Comparison of ENCODE assay signal across 14 mouse cellular contexts in the genomic region with DNA sequence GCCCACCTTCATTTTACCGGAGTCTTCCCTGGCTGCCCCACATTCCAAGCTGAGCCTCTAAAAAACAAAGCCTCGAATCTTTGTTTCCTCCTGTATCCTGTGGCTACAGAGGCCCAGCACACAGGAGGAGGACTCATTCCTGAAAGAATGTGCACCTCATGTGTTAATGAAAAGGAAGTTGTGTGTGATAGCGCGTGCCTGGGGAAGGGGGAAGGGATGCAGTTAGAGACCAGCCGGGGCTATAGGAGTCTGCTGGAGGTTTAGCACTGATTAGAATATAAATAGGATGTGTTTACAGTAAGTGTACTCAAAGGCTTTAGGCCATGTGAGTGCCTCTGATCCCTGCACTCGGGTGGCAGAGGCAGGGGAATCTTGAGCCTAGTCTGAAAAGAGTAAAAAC. TPM values are rescaled to one million over a fixed set of nuclear protein-coding genes. Genes with fewer than 3 reads are reported as not detected.
DNase-seq lines count a peak whose midpoint lies in the region; ATAC-seq and TF ChIP-seq lines count a peak whose summit lies in the region.
"Had no signal": no experiment of that assay in that cellular context is flagged by ENCODE, and none has a peak within 500 bp of the region (broad histone marks: within the 10 kb centered on the region; RNA-seq: fewer than 3 reads in every experiment).

No protein-coding gene starts in this region.

- intact Hi-C loops in gastrocnemius, adult 2 months (cut with DNase I) = no loop called here

- TF ChIP-seq CTCF in gastrocnemius, adult 2 months (IDR thresholded peaks at IDR 0.05) = no peak

- ATAC-seq in limb, embryonic 11.5 days (ENCODE audit: insufficient number of reproducible peaks, low FRiP score, low TSS enrichment, low read depth) = no peak
- ATAC-seq in intestine, embryonic 16.5 days = no peak
- ATAC-seq in erythroid progenitor cell, adult 5-6 weeks (replicated peaks; ENCODE audit: low FRiP score, poor library complexity, severe bottlenecking) = no peak

- no peak overlapping the region for H3K9ac ChIP-seq in limb, embryonic 11.5 days (ENCODE audit: low read length)
- no peak overlapping the region for H3K9ac ChIP-seq in intestine, embryonic 16.5 days (ENCODE audit: low read depth, low read length)

- H3K4me2 ChIP-seq in limb, embryonic 11.5 days (ENCODE audit: low read depth, severe bottlenecking) = no peak overlapping the region
- H3K4me2 ChIP-seq in intestine, embryonic 16.5 days (ENCODE audit: low read depth, low read length) = no peak overlapping the region

- H3K4me1 ChIP-seq in limb, embryonic 11.5 days (ENCODE audit: control insufficient read depth, insufficient read depth, low read length) = peaks cover 3% of the 10 kb centered on the region; the same call in 1 of the 2 replicates
- peaks cover 28% of the 10 kb centered on the region for H3K4me1 ChIP-seq in limb, embryonic 10.5 days
- H3K4me1 ChIP-seq in intestine, embryonic 16.5 days (ENCODE audit: control insufficient read depth, insufficient read depth, low read length) = peaks cover 3% of the 10 kb centered on the region; the same call in 1 of the 2 replicates

- WGBS in limb, embryonic 11.5 days = 8% methylated on average over 6 of the region's 6 CpGs
- 8% methylated on average over 6 of the region's 6 CpGs for WGBS in limb, embryonic 10.5 days
- 29% methylated on average over 6 of the region's 6 CpGs for WGBS in intestine, embryonic 16.5 days

- peak overlapping the region; percentile 66 for H3K27ac ChIP-seq in gastrocnemius, adult 2 months
- no peak overlapping the region for H3K27ac ChIP-seq in limb, embryonic 11.5 days (replicated peaks; ENCODE audit: low read depth, low read length)
- H3K27ac ChIP-seq in limb, embryonic 10.5 days = no peak overlapping the region
- peak overlapping the region; percentile 50; the same call in 1 of the 2 replicates for H3K27ac ChIP-seq in intestine, embryonic 16.5 days (ENCODE audit: low read length)

- peaks cover 15% of the 10 kb centered on the region for H3K27me3 ChIP-seq in limb, embryonic 11.5 days (ENCODE audit: control insufficient read depth, insufficient read depth, low read length)
- H3K27me3 ChIP-seq in limb, embryonic 10.5 days (ENCODE audit: low read depth, poor library complexity, severe bottlenecking) = peaks cover 62% of the 10 kb centered on the region
- H3K27me3 ChIP-seq in intestine, embryonic 16.5 days (replicated peaks; ENCODE audit: control insufficient read depth, insufficient read depth, low read length) = peaks cover 20% of the 10 kb centered on the region

- H3K4me3 ChIP-seq in gastrocnemius, adult 2 months = no peak overlapping the region
- H3K4me3 ChIP-seq in limb, embryonic 11.5 days (ENCODE audit: low read depth, low read length) = no peak overlapping the region
- no peak overlapping the region for H3K4me3 ChIP-seq in limb, embryonic 10.5 days
- H3K4me3 ChIP-seq in intestine, embryonic 16.5 days (ENCODE audit: low read length) = no peak overlapping the region
- H3K4me3 ChIP-seq: megakaryocyte, embryonic 14.5 days had no signal

- DNase-seq in gastrocnemius, adult 2 months = no peak
- DNase-seq in gastrocnemius, adult 8-10 months (ENCODE audit: low spot score in 2 of 2) = no peak
- peak; percentile 43 for DNase-seq in limb, embryonic 11.5 days (ENCODE audit: low spot score)
- no peak for DNase-seq in limb, embryonic 10.5 days (ENCODE audit: low spot score)
- peak; percentile 94 for DNase-seq in ZHBTc4 (ENCODE audit: low read depth, low spot score)
- DNase-seq in thymus, postnatal 0 days (ENCODE audit: low spot score) = no peak
- DNase-seq: right cerebral cortex, postnatal 4 days; thymus, postnatal 14 days had no signal

- no peaks in the 10 kb centered on the region for H3K9me3 ChIP-seq in limb, embryonic 11.5 days (ENCODE audit: control insufficient read depth, low read length)
- H3K9me3 ChIP-seq in limb, embryonic 10.5 days (replicated peaks) = no peaks in the 10 kb centered on the region
- H3K9me3 ChIP-seq in intestine, embryonic 16.5 days (ENCODE audit: control insufficient read depth, low read length) = no peaks in the 10 kb centered on the region
- H3K9me3 ChIP-seq: megakaryocyte, embryonic 14.5 days had no signal

- H3K36me3 ChIP-seq in limb, embryonic 11.5 days (ENCODE audit: control insufficient read depth, insufficient read depth, low read length) = no peaks in the 10 kb centered on the region
- H3K36me3 ChIP-seq in limb, embryonic 10.5 days = no peaks in the 10 kb centered on the region
- no peaks in the 10 kb centered on the region for H3K36me3 ChIP-seq in intestine, embryonic 16.5 days (ENCODE audit: control insufficient read depth, insufficient read depth, low read length)

RNA-seq across cellular contexts. Expression of gene Ccdc194, which starts 0.8 kb away (rescaled TPM):
- not detected for total RNA-seq in gastrocnemius, adult 2 months (2021)
- total RNA-seq in gastrocnemius, adult 8-10 months (2022) = not detected
- 0.30 and 0.71 TPM in 2 replicates for polyA plus RNA-seq in limb, embryonic 11.5 days (2014; fragmentation: Nextera tagmentation; extraction: Ambion mirVana)
- 0.65 and 0.78 TPM in 2 replicates for polyA plus RNA-seq in limb, embryonic 10.5 days (2016; fragmentation: Nextera tagmentation; extraction: Ambion mirVana)
- polyA plus RNA-seq in intestine, embryonic 16.5 days (2015; fragmentation: Nextera tagmentation; extraction: Ambion mirVana) = 0.26 and 0.28 TPM in 2 replicates
- not detected in 2 replicates for total RNA-seq in erythroid progenitor cell, adult 5-6 weeks (2015; ENCODE audit: low replicate concordance)
- total RNA-seq in erythroid progenitor cell, adult 5-6 weeks (2017; ENCODE audit: low replicate concordance) = not detected in 2 replicates
- 0.08 and 0.15 TPM in 2 replicates for polyA plus RNA-seq in thymus, postnatal 0 days (2015; fragmentation: Nextera tagmentation; extraction: Ambion mirVana)
- total RNA-seq: common myeloid progenitor, adult 5-6 weeks; left cerebral cortex, adult 8-10 months had no signal

RNA-seq across cellular contexts. Expression of gene Bst2, which starts 11.0 kb away (rescaled TPM):
- 1 to 10 TPM; 4.3 to 8.3 TPM for total RNA-seq in gastrocnemius, adult 2 months (2021)
- total RNA-seq in gastrocnemius, adult 8-10 months (2022) = 1 to 10 TPM; 4.7 to 9.2 (median 7.6) TPM
- polyA plus RNA-seq in limb, embryonic 11.5 days (2014; fragmentation: Nextera tagmentation; extraction: Ambion mirVana) = 1.7 and 1.8 TPM in 2 replicates
- 5.6 TPM in 2 replicates for polyA plus RNA-seq in limb, embryonic 10.5 days (2016; fragmentation: Nextera tagmentation; extraction: Ambion mirVana)
- polyA plus RNA-seq in intestine, embryonic 16.5 days (2015; fragmentation: Nextera tagmentation; extraction: Ambion mirVana) = 38.8 and 42.0 TPM in 2 replicates
- 7.6 TPM in 1 of 2 replicates, not detected in the other for total RNA-seq in erythroid progenitor cell, adult 5-6 weeks (2015; ENCODE audit: low replicate concordance)
- 15.1 and 28.2 TPM in 2 replicates for total RNA-seq in erythroid progenitor cell, adult 5-6 weeks (2017; ENCODE audit: low replicate concordance)
- 158 TPM in 2 replicates for polyA plus RNA-seq in thymus, postnatal 0 days (2015; fragmentation: Nextera tagmentation; extraction: Ambion mirVana)

RNA-seq across cellular contexts. Expression of gene Plvap, which starts 14.7 kb away (rescaled TPM):
- total RNA-seq in gastrocnemius, adult 2 months (2021) = 10 to 100 TPM in 1 of 2 experiments, 1 to 10 TPM in 1; 9.3 to 11.6 TPM
- 1 to 10 TPM; 6.6 to 9.5 (median 8.2) TPM for total RNA-seq in gastrocnemius, adult 8-10 months (2022)
- 57.9 and 58.2 TPM in 2 replicates for polyA plus RNA-seq in limb, embryonic 11.5 days (2014; fragmentation: Nextera tagmentation; extraction: Ambion mirVana)
- 74.6 and 77.7 TPM in 2 replicates for polyA plus RNA-seq in limb, embryonic 10.5 days (2016; fragmentation: Nextera tagmentation; extraction: Ambion mirVana)
- polyA plus RNA-seq in intestine, embryonic 16.5 days (2015; fragmentation: Nextera tagmentation; extraction: Ambion mirVana) = 70.9 and 80.9 TPM in 2 replicates
- not detected in 2 replicates for total RNA-seq in erythroid progenitor cell, adult 5-6 weeks (2015; ENCODE audit: low replicate concordance)
- not detected in 2 replicates for total RNA-seq in erythroid progenitor cell, adult 5-6 weeks (2017; ENCODE audit: low replicate concordance)
- polyA plus RNA-seq in thymus, postnatal 0 days (2015; fragmentation: Nextera tagmentation; extraction: Ambion mirVana) = 27.5 and 31.6 TPM in 2 replicates

RNA-seq across cellular contexts. Expression of gene Mvb12a, which starts 16.4 kb away (rescaled TPM):
- 10 to 100 TPM; 21.5 to 27.7 TPM for total RNA-seq in gastrocnemius, adult 2 months (2021)
- 10 to 100 TPM; 17.7 to 28.7 (median 23.4) TPM for total RNA-seq in gastrocnemius, adult 8-10 months (2022)
- 66.5 and 74.2 TPM in 2 replicates for polyA plus RNA-seq in limb, embryonic 11.5 days (2014; fragmentation: Nextera tagmentation; extraction: Ambion mirVana)
- 76.2 and 77.5 TPM in 2 replicates for polyA plus RNA-seq in limb, embryonic 10.5 days (2016; fragmentation: Nextera tagmentation; extraction: Ambion mirVana)
- 126 and 130 TPM in 2 replicates for polyA plus RNA-seq in intestine, embryonic 16.5 days (2015; fragmentation: Nextera tagmentation; extraction: Ambion mirVana)
- total RNA-seq in erythroid progenitor cell, adult 5-6 weeks (2015; ENCODE audit: low replicate concordance) = 7.6 and 9.6 TPM in 2 replicates
- 2.1 and 4.5 TPM in 2 replicates for total RNA-seq in erythroid progenitor cell, adult 5-6 weeks (2017; ENCODE audit: low replicate concordance)
- 98.3 and 101 TPM in 2 replicates for polyA plus RNA-seq in thymus, postnatal 0 days (2015; fragmentation: Nextera tagmentation; extraction: Ambion mirVana)

RNA-seq across cellular contexts. Expression of gene Tmem221, which starts 32.4 kb away (rescaled TPM):
- not detected for total RNA-seq in gastrocnemius, adult 2 months (2021)
- not detected for total RNA-seq in gastrocnemius, adult 8-10 months (2022)
- 0.27 TPM in 1 of 2 replicates, not detected in the other for polyA plus RNA-seq in limb, embryonic 11.5 days (2014; fragmentation: Nextera tagmentation; extraction: Ambion mirVana)
- polyA plus RNA-seq in limb, embryonic 10.5 days (2016; fragmentation: Nextera tagmentation; extraction: Ambion mirVana) = 0.29 and 0.45 TPM in 2 replicates
- 1.3 and 1.8 TPM in 2 replicates for polyA plus RNA-seq in intestine, embryonic 16.5 days (2015; fragmentation: Nextera tagmentation; extraction: Ambion mirVana)
- total RNA-seq in erythroid progenitor cell, adult 5-6 weeks (2015; ENCODE audit: low replicate concordance) = not detected in 2 replicates
- not detected in 2 replicates for total RNA-seq in erythroid progenitor cell, adult 5-6 weeks (2017; ENCODE audit: low replicate concordance)
- 13.0 and 13.1 TPM in 2 replicates for polyA plus RNA-seq in thymus, postnatal 0 days (2015; fragmentation: Nextera tagmentation; extraction: Ambion mirVana)
- total RNA-seq: common myeloid progenitor, adult 5-6 weeks had no signal
- polyA plus RNA-seq: neural tube, embryonic 11.5 days had no signal

Comparison
In these comparisons a context has a peak if more than half of its experiments do, and no peak if none do; other contexts are left out.
1. DNase-seq: peak in limb, embryonic 11.5 days (single experiment) and ZHBTc4 (single experiment); none in gastrocnemius, adult 2 months (single experiment), gastrocnemius, adult 8-10 months (0 of 2), limb, embryonic 10.5 days (single experiment) and thymus, postnatal 0 days (single experiment).
2. H3K27ac ChIP-seq: peak in gastrocnemius, adult 2 months (single experiment) and intestine, embryonic 16.5 days (single experiment); none in limb, embryonic 11.5 days (single experiment) and limb, embryonic 10.5 days (single experiment).